Mouse (Mus musculus) right cerebral cortex, postnatal 25 days (tissue): ENCODE data around the gene Borcs8.

ENCODE experiments used
- DNase-seq: peaks from one replicate; pipeline ENCODE4 v3.0.0; 2022

The Borcs8 gene

DNA sequence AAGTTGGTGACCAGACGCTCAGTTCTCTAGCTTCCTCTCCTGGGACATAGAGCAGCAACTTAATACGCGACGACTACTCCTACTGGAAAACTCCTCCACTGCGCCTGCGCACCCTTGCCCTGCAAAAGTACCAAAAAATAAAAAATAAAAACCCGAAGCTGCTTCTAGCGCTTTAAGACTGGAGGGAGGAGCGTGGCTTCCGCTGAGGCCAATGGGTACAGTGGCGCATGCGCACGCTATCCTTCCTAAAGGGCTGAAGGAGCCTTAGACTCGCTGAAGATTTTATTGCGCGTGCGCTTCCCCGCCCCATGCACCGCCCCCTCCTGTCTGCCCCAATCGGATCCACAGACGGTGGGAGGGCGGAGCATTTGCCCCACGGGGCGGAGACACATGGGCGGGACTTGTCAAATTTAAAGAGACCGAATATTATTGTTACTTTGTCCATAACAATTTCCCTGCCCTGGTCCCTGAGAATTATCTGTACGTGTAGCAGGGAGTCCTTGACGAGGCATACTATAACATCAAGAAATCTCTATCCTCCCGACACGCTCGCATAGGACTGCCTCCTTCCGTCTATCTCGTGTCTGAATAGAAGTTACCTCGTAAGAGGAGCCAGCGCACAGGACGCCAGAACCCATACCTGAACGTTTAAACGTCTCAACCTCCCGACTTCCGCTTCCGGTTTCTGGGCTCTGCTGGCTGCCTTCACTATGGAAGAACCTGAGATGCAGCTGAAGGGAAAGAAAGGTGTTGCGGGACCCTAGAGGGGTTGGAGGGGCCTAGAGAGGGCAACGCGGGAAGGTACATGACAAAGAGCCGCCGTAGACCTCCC is at the start of gene Borcs8, which contains the start of the genes Rfxank and Mef2b:
Borcs8 (plus strand) TSS at position 474 of the 832 bp plus-strand sequence.
Rfxank (minus strand) TSS at position 129 of the 832 bp plus-strand sequence.
Mef2b (plus strand) TSS at position 686 of the 832 bp plus-strand sequence.
- peak; percentile 98 for DNase-seq

DNA sequence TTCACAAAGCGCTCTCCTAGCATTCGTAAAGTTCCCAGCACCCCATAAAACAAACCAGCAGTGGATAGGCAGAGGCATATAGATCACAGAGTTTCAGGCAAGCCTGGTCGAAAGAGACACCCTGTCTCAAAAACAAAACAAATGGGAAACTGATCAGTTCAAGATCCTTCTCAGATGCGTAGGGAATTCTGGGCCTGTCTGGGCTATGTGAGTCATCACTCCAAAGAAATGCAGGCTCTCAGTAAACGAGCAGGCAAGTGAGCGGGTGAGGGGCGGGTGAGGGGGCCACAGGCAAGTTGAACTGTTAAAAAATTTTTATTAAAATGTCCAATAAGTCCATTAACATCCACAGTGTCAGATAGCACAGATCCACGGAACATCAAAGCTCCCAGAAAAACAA is 46.5 kb upstream of the Borcs8 start:
- DNase-seq = no peak

DNA sequence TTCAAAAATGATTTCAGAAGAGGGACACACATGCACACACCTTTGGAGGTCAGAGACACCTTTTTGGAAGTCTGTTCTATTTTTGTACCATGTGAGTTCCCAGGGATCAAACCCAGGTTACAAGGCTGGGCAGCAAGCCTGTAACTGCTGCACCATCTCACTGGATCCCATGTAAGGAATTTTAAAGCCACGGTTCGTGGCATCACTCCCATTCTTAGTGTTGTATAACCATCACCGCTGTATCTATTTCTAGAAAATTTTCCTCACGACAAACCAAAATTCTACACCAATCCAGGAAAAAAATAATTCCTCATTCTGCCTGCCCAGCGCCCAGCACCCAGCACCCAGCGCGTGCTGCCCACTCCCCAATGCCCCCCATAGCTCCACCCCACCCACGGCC is 40.0 kb upstream of the Borcs8 start:
- DNase-seq = no peak

DNA sequence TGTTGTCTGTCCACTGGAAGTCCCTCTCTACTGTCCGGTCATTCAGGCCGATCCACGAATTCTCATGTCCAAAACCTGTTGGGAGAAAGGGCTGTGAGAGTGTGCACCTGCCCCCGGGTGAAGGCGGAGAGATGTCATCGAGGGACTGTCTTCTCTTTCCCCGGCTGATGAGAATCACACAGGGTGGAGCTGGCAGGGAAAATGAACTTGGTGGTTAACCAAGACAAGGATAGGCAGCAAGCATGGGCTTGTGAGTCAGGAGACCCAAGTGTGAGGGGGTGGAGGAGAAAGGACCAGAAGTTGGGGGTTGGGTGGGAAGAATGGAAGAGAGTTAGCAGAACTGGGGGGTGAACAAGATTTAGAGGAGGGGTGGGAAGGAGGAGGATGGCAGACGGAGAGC is 39.1 kb upstream of the Borcs8 start:
- DNase-seq = no peak

DNA sequence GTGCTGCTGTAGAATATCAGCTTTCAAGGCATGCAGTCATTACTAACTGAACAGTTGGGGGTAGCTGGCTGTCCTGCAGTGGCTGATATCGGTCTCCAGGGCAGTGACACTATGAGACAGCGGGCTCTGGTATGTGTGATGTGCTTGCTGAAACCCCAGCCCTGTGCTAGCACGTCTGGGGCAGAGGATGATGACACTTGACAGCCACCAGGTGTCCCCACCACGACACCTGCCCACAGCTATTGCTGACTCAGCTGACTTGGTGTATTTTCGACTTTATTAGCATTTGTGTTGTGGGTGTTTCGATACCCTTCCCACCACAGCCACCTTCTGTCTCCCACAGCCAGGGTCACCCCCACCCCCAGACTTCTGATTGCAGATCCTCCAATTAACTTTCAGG is 34.8 kb upstream of the Borcs8 start:
- DNase-seq = no peak

DNA sequence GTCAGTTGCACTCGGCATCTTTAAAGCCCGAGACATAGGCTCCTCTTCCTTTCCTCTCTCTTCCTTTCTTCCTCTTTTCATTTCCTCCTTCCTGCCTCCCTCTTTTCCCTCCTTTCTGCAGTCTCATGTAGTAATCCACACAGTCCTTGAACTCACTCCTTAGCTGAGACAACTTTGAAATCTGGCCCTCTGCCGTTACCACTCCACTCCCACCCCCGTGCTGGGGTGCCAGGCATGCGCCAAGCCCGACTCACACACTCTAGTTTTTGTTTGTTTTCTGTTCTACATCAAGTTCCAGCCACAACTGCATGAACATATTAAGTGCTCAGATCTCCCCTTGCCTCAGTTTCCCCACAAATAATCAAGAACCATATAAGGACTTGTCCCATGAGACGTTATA is 34.4 kb upstream of the Borcs8 start:
- DNase-seq = no peak

DNA sequence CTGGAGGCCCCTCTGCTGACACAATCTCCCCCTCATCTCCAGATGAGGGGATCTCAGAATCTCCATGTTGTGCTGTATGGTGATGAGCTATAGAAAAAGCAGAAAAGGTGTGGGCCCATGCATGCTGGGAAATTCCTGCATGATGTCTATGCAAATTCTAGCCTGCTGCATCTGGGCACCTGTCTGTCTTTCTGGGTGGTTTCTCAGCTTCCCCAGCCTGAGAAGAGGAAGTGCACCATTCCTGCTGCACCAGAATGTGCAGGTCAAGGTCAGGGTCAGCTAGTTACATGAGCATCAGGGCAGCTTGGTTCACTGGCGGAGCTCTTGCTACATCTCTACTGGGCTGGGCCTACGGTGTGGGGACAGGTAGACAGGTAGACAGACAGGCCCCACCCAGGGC is 28.8 kb upstream of the Borcs8 start:
- no peak for DNase-seq

DNA sequence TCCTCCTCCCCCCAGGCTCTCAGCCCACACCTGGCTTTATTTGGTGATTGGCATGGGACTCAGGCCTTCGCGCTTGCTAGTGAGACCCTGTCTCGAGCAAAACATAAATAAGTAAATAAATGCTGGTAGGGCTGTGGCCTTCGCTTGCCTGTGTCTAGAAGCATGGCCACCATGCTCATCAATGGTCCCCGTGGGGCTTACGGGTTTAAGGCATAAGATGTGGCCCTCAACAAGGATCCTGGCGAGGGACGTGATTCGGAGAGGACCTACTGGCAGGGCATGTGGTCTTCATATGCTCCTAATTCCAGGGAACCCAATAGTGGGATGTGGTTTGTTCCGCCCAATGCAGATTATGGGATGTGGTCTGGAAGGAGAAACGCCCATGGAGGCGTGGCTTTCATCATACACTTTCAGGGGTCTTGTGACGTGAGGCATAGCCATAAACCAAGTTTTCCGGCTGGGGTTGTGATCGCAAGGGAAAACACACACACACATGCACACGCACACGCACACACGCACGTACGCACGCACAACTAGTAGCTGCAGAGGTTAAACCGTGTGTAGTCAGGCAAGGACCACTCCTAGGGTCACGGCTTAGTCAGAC is 28.0 kb upstream of the Borcs8 start:
- DNase-seq = no peak

DNA sequence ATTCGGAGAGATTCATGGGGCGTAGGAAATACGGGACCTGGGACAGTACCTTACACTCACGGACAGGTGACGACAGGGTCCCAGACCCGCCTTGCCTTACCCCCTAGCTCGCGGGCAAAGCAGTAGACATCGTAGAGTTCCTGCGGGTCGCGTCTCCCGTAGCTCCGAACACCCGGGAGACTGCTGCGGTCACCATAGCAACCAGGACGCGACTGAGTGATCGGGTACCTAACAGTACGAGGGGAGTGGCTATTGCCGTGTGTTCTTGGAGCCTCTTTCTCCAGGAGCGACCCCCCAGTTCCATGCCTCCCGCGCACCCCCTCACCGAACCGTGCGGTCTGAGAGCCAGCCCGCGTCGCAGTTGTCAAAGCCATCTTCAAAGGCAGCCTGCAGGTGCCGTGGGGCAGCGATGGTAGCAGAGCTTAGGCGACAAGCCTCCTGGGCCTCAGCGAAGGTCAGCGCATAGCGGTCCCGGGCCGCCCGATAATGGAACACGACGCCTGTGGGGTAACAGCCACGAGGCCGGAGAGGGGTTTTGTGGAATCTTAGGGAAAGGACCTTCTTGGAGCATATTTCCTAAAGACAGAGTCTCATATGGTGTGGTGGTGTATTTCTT is 26.8 kb upstream of the Borcs8 start:
- no peak for DNase-seq

DNA sequence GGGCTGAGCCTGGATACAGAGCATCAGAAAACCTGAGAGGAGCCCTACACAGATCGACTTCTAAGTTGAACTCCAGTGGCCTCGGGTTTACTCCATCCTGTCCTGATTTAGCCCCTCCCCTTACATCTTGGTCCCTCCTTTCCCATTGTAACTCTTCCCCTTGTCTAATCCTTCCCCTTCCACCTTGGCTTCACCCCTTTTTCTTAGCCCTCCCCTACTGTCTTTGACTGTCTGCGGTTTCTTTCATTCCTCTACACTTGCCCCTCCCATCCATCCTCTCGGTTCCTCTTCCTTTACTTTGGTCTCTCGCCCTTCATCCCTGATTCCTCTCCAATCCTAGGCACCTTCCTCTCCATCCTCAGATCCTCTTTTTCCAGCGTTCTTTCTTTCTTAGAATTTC is 24.8 kb upstream of the Borcs8 start:
- DNase-seq = no peak

DNA sequence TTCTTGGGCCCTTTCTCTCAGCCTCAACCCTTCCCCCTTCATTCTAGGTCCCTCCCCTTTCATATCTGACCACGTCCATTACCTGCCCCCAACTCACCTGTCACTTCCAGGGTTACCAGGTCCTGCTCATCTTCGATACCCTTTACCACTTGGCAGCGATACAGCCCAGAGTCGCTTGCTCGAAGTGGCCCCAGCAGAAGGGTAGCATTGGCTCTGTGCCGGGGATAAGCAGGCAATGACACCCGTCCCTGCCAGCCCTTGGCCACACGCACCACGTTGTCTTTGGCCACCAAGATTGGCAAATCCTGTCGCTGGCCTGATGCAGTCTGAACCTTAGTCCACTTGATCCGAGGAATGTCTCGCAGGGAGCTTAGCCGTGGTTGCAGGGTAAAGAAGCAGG is 24.4 kb upstream of the Borcs8 start:
- no peak for DNase-seq

DNA sequence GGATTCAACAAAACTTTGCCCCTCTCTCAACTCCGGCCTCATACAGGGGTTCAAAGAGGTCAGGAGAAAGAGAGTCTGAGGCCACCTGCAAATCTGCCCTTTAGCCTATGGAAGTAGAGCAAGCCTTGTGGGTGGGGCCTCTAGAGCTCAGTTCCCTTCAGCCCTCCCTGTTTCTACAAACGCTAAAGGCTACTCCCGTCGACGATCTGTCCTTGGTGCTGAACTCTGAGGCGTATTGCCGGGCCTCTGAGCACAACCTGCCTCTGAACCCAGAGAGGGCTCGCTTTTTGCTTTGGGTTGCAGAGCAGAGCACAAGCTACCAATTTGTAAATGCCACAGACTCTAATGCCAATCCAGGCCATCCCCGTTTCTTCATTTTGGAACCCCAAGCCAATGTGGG is 21.7 kb upstream of the Borcs8 start:
- no peak for DNase-seq

DNA sequence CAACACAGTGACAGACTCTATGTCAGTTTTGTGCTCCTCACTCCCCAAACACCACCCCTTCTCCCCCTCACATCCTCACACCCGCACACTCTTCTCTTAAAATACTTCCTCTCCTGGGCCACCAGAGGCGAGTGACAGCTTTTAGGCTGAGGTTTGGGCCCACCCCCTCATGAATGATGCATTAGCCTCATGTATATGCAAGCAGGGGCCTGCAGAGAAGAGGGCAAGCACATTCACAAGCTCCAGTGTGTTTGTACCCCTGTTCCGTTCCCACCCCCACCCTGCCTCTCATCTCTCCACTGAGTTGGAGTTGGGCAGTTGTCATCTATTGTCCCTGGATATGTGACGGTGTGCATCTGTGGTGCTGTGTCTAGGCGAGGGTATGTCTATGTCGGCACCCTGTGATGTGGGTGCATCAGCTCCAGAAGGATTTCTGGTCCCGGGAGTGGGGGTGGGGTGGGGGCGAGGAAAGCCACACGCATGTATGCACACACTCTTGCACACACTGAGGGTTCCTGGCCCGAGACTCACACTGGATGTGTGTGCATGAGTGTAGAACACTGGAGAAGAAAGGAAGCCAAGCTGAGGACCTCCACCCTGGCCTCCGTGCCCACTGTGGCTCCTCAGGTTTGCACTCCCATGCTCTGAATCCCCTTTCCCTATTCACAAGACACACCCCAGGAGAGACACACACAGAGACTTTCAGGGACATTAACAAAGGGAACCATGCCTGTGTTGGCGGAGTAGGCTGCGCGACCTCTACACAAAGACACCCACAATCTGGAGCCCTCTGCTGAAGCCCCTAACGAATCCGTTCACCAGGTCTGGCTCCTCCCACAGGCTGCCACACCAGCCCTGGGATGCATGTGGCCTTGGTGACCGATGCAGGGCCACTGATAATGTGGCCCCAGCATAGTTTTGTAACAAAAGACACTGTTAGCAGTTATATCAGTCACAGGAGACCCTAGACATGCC is 20.3 kb upstream of the Borcs8 start:
- DNase-seq = peak; percentile 76

DNA sequence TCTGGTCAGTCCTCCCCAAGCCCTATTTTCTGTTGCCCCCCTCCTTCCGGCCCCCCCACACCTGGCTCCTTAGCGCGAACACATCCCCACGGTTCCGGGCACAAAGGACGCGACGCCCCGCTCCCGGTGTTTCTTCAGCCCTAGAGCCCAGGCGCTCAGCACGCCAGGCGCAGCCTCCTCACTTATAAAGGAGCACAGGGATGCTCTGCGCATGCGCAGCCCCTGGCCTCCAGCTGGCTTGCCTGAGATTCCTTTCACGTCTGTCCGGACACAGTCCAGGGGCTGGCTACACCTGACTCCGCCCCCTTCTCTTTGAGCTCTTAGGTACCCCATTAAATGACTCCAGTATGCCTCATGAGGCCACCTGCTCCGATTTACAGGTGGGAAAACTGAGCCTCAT is 18.6 kb upstream of the Borcs8 start, which contains the start of gene Ncan:
Ncan (minus strand) TSS at position 207 of the 400 bp plus-strand sequence.
- DNase-seq = peak; percentile 90

DNA sequence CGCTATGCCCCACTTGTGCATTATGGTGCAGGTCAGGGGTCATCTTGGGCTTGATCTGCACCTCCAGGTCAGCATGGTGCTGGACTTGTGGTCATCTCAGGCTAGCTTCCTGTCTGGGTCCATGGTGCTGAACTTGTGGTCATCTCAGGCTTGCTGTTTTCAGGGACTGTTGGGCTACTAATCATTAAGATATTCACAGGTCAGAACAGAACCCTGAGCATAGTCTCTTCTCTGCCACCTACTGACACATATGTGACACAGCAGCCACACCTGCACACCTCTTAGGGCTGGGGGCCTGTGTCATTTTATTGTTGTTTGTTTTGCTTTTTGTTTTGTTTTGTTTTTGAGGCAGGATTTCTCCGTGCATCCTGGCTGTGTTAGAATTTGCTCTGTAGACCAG is 16.4 kb upstream of the Borcs8 start:
- no peak for DNase-seq

DNA sequence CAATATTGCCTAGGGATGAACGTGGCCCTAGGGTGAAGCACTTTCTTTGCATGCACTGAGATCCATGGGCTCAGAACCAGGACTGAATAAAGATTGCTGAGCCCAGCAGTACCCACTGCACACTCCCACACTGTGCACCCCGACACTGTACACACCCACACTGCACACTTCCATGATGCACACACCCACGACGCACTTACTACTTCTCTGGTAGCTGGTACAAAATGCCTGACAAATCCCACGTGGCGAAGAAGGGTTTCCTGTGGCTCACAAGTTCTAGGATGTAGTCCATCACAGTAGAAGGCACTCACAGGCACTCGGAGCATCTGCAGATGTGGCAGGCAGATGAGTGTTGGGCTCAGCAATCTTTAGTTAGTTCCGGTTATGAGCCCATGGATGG is 14.3 kb upstream of the Borcs8 start:
- no peak for DNase-seq

DNA sequence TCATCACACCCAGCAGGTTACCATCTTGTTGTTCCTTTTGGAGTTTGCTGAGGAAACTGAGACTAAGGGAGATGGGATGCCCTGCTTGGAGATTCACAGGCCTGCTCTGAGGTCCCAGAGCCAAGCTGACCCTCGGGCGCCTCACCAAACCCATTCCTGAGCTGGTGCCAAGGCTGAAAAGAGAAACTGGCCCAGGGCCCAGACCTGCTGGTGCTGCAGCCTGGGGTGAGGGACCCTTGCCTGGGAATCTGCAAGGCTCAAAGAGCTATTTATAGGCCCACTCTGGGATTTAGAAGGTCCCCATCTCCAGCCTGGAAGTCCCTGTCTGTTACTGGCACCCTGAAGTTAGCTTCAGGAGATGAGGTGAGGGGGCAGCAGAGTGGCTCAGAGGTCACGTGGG is 10.9 kb upstream of the Borcs8 start:
- no peak for DNase-seq

DNA sequence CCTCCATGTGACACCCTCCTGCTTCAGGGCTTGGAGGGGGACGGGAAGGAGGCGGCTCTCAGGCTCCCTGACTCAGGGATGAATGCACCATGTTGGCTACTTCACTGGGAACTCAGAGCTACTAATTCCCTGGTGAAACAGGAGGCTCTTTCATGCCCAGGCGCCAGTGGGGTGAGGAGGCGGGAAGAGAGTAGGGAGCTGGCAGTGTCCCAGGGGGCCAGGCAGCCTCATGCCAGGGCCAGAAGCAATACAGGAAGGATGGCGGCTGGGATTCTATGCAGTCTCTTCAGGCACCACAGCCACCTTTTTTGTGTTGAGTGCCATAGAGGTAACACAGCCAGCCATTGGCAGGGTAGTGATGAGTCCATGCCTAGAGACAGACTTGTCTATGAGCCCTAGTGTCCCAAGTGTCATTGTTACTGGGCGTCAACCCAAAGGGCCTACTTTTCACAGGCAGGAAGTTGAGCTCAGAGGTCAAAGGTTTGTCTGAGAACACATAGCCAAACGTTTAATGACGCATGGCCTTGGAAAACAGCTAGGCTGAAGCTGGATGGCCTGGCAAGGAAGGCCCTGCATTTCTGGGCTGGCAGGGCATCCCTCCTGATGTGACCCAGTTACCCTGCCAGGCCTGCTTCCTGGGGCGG is 9.9 kb upstream of the Borcs8 start:
- peak; percentile 66 for DNase-seq

DNA sequence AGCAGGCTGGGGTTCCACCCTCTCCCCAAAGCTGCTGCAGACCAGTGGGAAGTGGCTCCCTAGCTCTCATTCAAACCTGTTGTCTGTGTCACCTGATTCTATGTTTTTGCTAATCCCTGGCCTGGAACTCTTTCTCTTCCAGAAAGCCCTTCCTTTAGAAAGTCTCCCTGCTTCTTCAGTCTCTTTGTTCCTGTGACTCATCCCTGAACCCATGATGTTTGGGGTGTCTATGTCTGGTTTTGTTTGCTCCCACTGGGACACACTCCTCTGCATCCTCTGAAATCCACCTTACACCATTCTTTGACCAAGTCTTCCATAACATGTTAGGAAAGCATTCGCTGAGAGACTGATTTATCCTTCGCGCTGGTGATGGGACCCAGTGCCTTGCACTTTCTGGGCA is 9.2 kb upstream of the Borcs8 start:
- DNase-seq = no peak

DNA sequence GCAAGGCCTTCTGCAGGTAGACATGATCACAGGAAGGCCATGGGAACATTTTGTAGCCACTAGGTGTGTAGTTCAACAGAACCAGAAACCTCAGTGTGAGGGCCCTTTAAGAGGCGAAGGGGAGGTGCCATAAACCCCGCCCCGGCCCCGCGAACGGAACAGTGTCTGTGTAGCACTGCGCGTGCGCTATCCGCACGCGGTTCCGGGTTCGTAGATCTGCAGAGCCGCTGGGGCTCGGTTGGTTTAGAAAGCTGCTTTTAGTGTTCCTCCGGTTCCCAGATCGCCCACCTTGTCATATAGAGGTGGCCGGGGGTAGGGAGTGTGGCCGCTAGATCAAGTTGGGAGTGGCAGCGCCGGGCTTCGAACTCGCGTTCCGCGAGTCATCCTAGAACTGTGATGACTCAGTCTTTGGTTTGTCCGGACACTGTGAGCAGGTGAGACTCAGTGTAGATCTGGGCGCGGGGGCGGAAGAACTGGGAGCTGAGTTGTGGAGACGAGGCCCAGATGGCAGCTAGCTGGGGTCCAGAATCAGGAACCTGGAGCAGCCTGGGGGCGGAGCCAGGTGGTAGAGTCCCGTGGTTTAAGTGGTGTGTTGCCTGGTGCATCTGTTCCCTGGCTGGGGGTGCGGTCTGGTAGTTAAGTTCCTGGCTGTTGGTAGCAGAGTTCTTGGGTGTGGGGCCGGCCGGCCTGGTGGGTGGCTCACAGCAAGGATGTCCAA is 8.0 kb upstream of the Borcs8 start, which contains the start of gene Nr2c2ap:
Nr2c2ap (plus strand) TSS at position 168 of the 718 bp plus-strand sequence.
- peak; percentile 79 for DNase-seq

DNA sequence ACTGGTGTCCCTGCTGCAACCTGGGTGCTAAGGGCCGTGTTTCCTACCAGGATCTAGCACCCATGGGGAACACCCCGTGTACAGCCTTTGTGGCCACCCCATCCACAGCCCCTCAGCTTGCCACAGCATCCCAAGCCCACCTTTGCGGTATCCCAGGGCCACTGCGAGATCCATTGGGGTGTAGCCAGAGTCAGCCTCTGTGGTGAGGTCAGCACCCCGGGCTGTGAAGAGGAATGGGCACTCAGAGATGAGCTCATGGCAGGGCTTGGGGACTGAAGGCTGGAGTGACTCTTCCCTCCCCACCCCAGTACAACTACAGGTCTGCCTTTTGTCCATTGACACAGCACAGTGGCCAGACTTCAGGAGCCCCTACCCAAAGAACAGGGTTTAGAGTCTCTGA is 5.2 kb upstream of the Borcs8 start:
- no peak for DNase-seq
